ENCODE assay signal across 19 mouse cellular contexts in genomic region chr12:24755471-24755870, GRCm38 (mm10).
"Had no signal": no experiment of that assay in that cellular context is flagged by ENCODE, and none has a peak within 500 bp of the region (broad histone marks: within the 10 kb centered on the region; RNA-seq: fewer than 3 reads in every experiment).

No protein-coding gene starts in this region.

- H3K27me3 ChIP-seq: heart, embryonic 13.5 days; heart, embryonic 15.5 days; hindbrain, embryonic 13.5 days; hindbrain, embryonic 15.5 days; kidney, embryonic 15.5 days; limb, embryonic 13.5 days; limb, embryonic 15.5 days had no signal

- H3K4me3 ChIP-seq: gastrocnemius, adult 2 months; heart, adult 2 months; heart, embryonic 13.5 days; heart, embryonic 15.5 days; hindbrain, embryonic 13.5 days; hindbrain, embryonic 15.5 days; kidney, embryonic 15.5 days; limb, embryonic 13.5 days; limb, embryonic 15.5 days; liver, embryonic 12.5 days had no signal

- H3K36me3 ChIP-seq: heart, embryonic 13.5 days; heart, embryonic 15.5 days; hindbrain, embryonic 13.5 days; hindbrain, embryonic 15.5 days; kidney, embryonic 15.5 days; limb, embryonic 13.5 days; limb, embryonic 15.5 days; liver, embryonic 12.5 days had no signal

- H3K9ac ChIP-seq: heart, embryonic 13.5 days; heart, embryonic 15.5 days; hindbrain, embryonic 13.5 days; hindbrain, embryonic 15.5 days; kidney, embryonic 15.5 days; limb, embryonic 13.5 days; limb, embryonic 15.5 days; liver, embryonic 12.5 days had no signal

- H3K4me1 ChIP-seq: limb, embryonic 15.5 days had no signal

- H3K9me3 ChIP-seq: heart, embryonic 13.5 days; heart, embryonic 15.5 days; hindbrain, embryonic 13.5 days; hindbrain, embryonic 15.5 days; kidney, embryonic 15.5 days; limb, embryonic 13.5 days; limb, embryonic 15.5 days; liver, embryonic 12.5 days had no signal

- ATAC-seq: hindbrain, postnatal 0 days; intestine, embryonic 16.5 days; liver, embryonic 12.5 days had no signal

- H3K27ac ChIP-seq: gastrocnemius, adult 2 months; heart, adult 2 months; heart, embryonic 13.5 days; heart, embryonic 15.5 days; hindbrain, embryonic 13.5 days; hindbrain, embryonic 15.5 days; kidney, embryonic 15.5 days; kidney, postnatal 0 days; limb, embryonic 13.5 days; limb, embryonic 15.5 days; liver, embryonic 12.5 days had no signal

- H3K4me2 ChIP-seq: heart, embryonic 11.5 days; heart, embryonic 13.5 days; heart, embryonic 15.5 days; hindbrain, embryonic 13.5 days; hindbrain, embryonic 15.5 days; kidney, embryonic 15.5 days; limb, embryonic 13.5 days; limb, embryonic 15.5 days; liver, embryonic 12.5 days had no signal

- DNase-seq: gastrocnemius, adult 2 months; gastrocnemius, postnatal 10 days; gastrocnemius, postnatal 25 days; heart, postnatal 4 days; layer of hippocampus, adult 9-11 months; layer of hippocampus, postnatal 36 days had no signal
